Mouse (Mus musculus) C2C12 (cell line): ENCODE data around the gene Zbtb16.

Experiments used
- CTCF ChIP-seq: IDR thresholded peaks from one replicate; pipeline ENCODE4 v1.5.1; 2011; ENCODE audit not compliant: control insufficient read depth, insufficient read depth, insufficient read length
- MAX ChIP-seq: IDR thresholded peaks from one replicate; pipeline ENCODE4 v1.6.1; 2011; ENCODE audit warnings: mild to moderate bottlenecking, control low read depth
- USF1 ChIP-seq: IDR thresholded peaks from one replicate; pipeline ENCODE4 v1.6.1; 2011; ENCODE audit warnings: low read depth, mild to moderate bottlenecking, control low read depth, moderate library complexity

- TF ChIP-seq MAX (no peak), CTCF (no peak), USF1 (no peak)
These were observed 104.1 kb downstream of the Zbtb16 start for GRCm38 (mm10) chr9:48731651-48732536.
